Mouse (Mus musculus) lung, embryonic 14.5 days (tissue): ENCODE measurements around the gene Dpp7. TPM values are rescaled to one million over a fixed set of nuclear protein-coding genes. Genes with fewer than 3 reads are reported as not detected.
A peak's percentile ranks its signal among the peaks of the same experiment; 100 is the strongest.

Experiments used
- ATAC-seq: fragments of 200-750 bp; cut with Nextera tagmentation; 2 replicates; pipeline ENCODE4 v1.8.0; 2017; ENCODE audit warnings: mild to moderate bottlenecking, moderate TSS enrichment, moderate library complexity; ENCODE audit not compliant: insufficient read depth
- DNase-seq: peaks from one replicate; pipeline ENCODE4 v3.0.0-alpha.2; 2015
- H3K27ac ChIP-seq: fragments of 300-500 bp; sonication (generic); 2 replicates; pipeline ENCODE4 v1.5.1; 2014; ENCODE audit warnings: low read depth, mild to moderate bottlenecking, moderate library complexity
- H3K27me3 ChIP-seq: fragments of 300-500 bp; sonication (generic); 2 replicates; pipeline ENCODE4 v1.6.1; 2014; ENCODE audit warnings: low read length, control low read depth; ENCODE audit not compliant: insufficient read depth
- H3K36me3 ChIP-seq: fragments of 300-500 bp; sonication (generic); 2 replicates; pipeline ENCODE4 v1.6.1; 2014; ENCODE audit warnings: control low read depth; ENCODE audit not compliant: insufficient read depth
- H3K4me1 ChIP-seq: fragments of 300-500 bp; sonication (generic); 2 replicates; pipeline ENCODE4 v1.6.1; 2014; ENCODE audit warnings: antibody characterized with exemption, control low read depth; ENCODE audit not compliant: insufficient read depth
- H3K4me2 ChIP-seq: fragments of 300-500 bp; sonication (generic); 2 replicates; pipeline ENCODE4 v1.6.1; 2014; ENCODE audit warnings: mild to moderate bottlenecking
- H3K4me3 ChIP-seq: fragments of 300-500 bp; sonication (generic); 2 replicates; pipeline ENCODE4 v1.5.1; 2014; ENCODE audit warnings: low read depth, low read length
- H3K9ac ChIP-seq: fragments of 300-500 bp; sonication (generic); 2 replicates; pipeline ENCODE4 v1.6.1; 2014
- H3K9me3 ChIP-seq: fragments of 300-500 bp; sonication (generic); 2 replicates; pipeline ENCODE4 v1.6.1; 2016; ENCODE audit warnings: low read depth, low read length, control low read depth
- CTCF ChIP-seq: IDR thresholded peaks from 2 replicates; pipeline ENCODE4 v1.5.1; 2016; ENCODE audit warnings: antibody characterized with exemption, low read depth
- WGBS: fragments of 180-500 bp; shearing (Covaris S2); extraction: QIAGEN DNeasy Blood & Tissue Kit; methylation state at CpG from one replicate; pipeline ENCODE4 v1.1.7; 2014; 5-methylcytosine and 5-hydroxymethylcytosine counted together
- polyA plus RNA-seq: library from polyadenylated mRNA; unstranded; fragments of >200 nt; fragmentation: Nextera tagmentation; extraction: Ambion mirVana; gene quantifications from 2 replicates; pipeline ENCODE4 v1.2.1, GENCODE M21; 2014

Gene Dpp7
- polyA plus RNA-seq, 1 experiment from 2014 or later, result 13.9 TPM

GRCm38 (mm10) chr2:25332286-25333160, 23.6 kb downstream of the Dpp7 start, which contains the start of gene Man1b1:
Gene Man1b1 (plus strand): TSS chr2:25332338.
- H3K27me3 ChIP-seq, result no peaks in the 10 kb centered on the region
- H3K4me2 ChIP-seq, result peak within 1 kb of the TSS; percentile 96
- peak; percentile 60 for TF ChIP-seq CTCF
- peak within 1 kb of the TSS; percentile 84 for H3K27ac ChIP-seq
- H3K9ac ChIP-seq, result peak within 1 kb of the TSS; percentile 96
- peaks cover 39% of the 10 kb centered on the region for H3K36me3 ChIP-seq
- ATAC-seq (peak; percentile 98), DNase-seq (peak; percentile 100)
- no peaks in the 10 kb centered on the region for H3K9me3 ChIP-seq
- peak within 1 kb of the TSS; percentile 96 for H3K4me3 ChIP-seq
- peaks cover 12% of the 10 kb centered on the region; the same call in 1 of the 2 replicates for H3K4me1 ChIP-seq
- WGBS, result under 1% methylated on average over 78 of the region's 78 CpGs

- no peak overlapping the region for H3K27ac ChIP-seq
- peak; percentile 14 for DNase-seq
- H3K9ac ChIP-seq, result peak overlapping the region; percentile 96
- H3K4me1 ChIP-seq, result peaks cover 12% of the 10 kb centered on the region; the same call in 1 of the 2 replicates
- H3K4me2 ChIP-seq, result peak overlapping the region; percentile 71
- H3K36me3 ChIP-seq, result peaks cover 29% of the 10 kb centered on the region
- ATAC-seq, result no peak
- no peaks in the 10 kb centered on the region for H3K9me3 ChIP-seq
- 0 out of 2 replicates have a peak, but pooled peaks have one; percentile 8 for TF ChIP-seq CTCF
- 51% methylated on average over 9 of the region's 9 CpGs for WGBS
- H3K27me3 ChIP-seq, result no peaks in the 10 kb centered on the region
- H3K4me3 ChIP-seq, result peak overlapping the region; percentile 96
Observed at GRCm38 (mm10) chr2:25331470-25331869, 24.7 kb downstream of the Dpp7 start.

GRCm38 (mm10) chr2:25328440-25328839, 27.7 kb downstream of the Dpp7 start:
- Histone ChIP-seq H3K9me3 (no peaks in the 10 kb centered on the region), H3K27me3 (no peaks in the 10 kb centered on the region), H3K4me3 (no peak overlapping the region), H3K9ac (no peak overlapping the region), H3K27ac (no peak overlapping the region), H3K36me3 (no peaks in the 10 kb centered on the region; the same call in 1 of the 2 replicates), H3K4me1 (peaks cover 8% of the 10 kb centered on the region; the same call in 1 of the 2 replicates), H3K4me2 (no peak overlapping the region)
- WGBS, result 38% methylated on average over 7 of the region's 7 CpGs
- ATAC-seq, result no peak
- peak; percentile 61 for DNase-seq
- TF ChIP-seq CTCF, result peak; percentile 55

- Histone ChIP-seq H3K27me3 (no peaks in the 10 kb centered on the region), H3K4me1 (no peaks in the 10 kb centered on the region), H3K4me3 (no peak overlapping the region), H3K9me3 (no peaks in the 10 kb centered on the region), H3K36me3 (no peaks in the 10 kb centered on the region), H3K27ac (no peak overlapping the region), H3K9ac (no peak overlapping the region), H3K4me2 (no peak overlapping the region)
- TF ChIP-seq CTCF, result no peak
- WGBS, result 75% methylated on average over 2 of the region's 2 CpGs
- no peak for ATAC-seq
- no peak for DNase-seq
Observed at GRCm38 (mm10) chr2:25326036-25326435, 30.1 kb downstream of the Dpp7 start.

GRCm38 (mm10) chr2:25320084-25320483, 36.1 kb downstream of the Dpp7 start:
- peaks cover 26% of the 10 kb centered on the region for H3K27me3 ChIP-seq
- ATAC-seq, result no peak
- H3K4me3 ChIP-seq, result no peak overlapping the region
- TF ChIP-seq CTCF, result no peak
- no peak overlapping the region for H3K27ac ChIP-seq
- no peak for DNase-seq
- no peaks in the 10 kb centered on the region; the same call in 1 of the 2 replicates for H3K4me1 ChIP-seq
- 30% methylated on average over 2 of the region's 2 CpGs for WGBS
- no peak overlapping the region for H3K9ac ChIP-seq
- H3K9me3 ChIP-seq, result no peaks in the 10 kb centered on the region
- H3K4me2 ChIP-seq, result no peak overlapping the region
- H3K36me3 ChIP-seq, result no peaks in the 10 kb centered on the region

- Histone ChIP-seq H3K9ac (no peak within 1 kb of the TSS), H3K27me3 (peaks cover 26% of the 10 kb centered on the region), H3K27ac (no peak within 1 kb of the TSS), H3K4me1 (no peaks in the 10 kb centered on the region; the same call in 1 of the 2 replicates), H3K9me3 (no peaks in the 10 kb centered on the region), H3K36me3 (no peaks in the 10 kb centered on the region), H3K4me2 (peak within 1 kb of the TSS; percentile 59), H3K4me3 (peak within 1 kb of the TSS; percentile 24)
- no peak for TF ChIP-seq CTCF
- DNase-seq, result peak; percentile 90
- ATAC-seq, result peak; percentile 69
- WGBS, result 9% methylated on average over 58 of the region's 58 CpGs
Observed at GRCm38 (mm10) chr2:25318971-25319773, 37.0 kb downstream of the Dpp7 start, which contains the start of gene Grin1. Gene Grin1 (minus strand): TSS chr2:25319187.
